ENCODE assay signal across 25 mouse cellular contexts in the genomic region with DNA sequence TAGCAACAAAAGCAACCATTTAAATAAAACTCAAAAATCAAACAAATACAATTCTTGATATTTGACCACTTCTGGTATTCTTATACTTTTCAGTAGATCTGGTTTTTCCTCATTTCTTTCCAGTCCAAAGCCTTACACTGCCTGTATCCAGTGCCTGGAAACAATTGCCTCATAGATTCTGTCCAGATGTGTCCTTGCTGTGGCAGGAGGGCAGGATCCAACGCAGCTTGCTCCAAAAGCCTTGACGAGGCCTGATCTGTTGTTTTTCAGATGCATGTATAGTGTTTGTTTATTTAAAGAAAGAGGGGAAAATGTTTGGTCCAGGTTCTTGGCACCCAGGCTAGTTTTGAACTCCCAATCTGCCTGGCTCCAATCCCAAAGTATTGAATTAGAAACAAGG. TPM values are rescaled to one million over a fixed set of nuclear protein-coding genes. Genes with fewer than 3 reads are reported as not detected.
"Had no signal": no experiment of that assay in that cellular context is flagged by ENCODE, and none has a peak within 500 bp of the region (broad histone marks: within the 10 kb centered on the region; RNA-seq: fewer than 3 reads in every experiment).

No protein-coding gene starts in this region.

- H3K27me3 ChIP-seq: kidney, embryonic 15.5 days; limb, embryonic 12.5 days; limb, embryonic 15.5 days; midbrain, embryonic 12.5 days; midbrain, embryonic 15.5 days; neural tube, embryonic 12.5 days; neural tube, embryonic 15.5 days had no signal

- H3K36me3 ChIP-seq: kidney, embryonic 15.5 days; limb, embryonic 12.5 days; limb, embryonic 15.5 days had no signal

- H3K9ac ChIP-seq: kidney, embryonic 15.5 days; limb, embryonic 12.5 days; limb, embryonic 15.5 days; liver, embryonic 14.5 days; liver, postnatal 0 days; lung, embryonic 14.5 days; midbrain, embryonic 12.5 days; midbrain, embryonic 15.5 days; neural tube, embryonic 12.5 days; neural tube, embryonic 15.5 days had no signal

- H3K27ac ChIP-seq: kidney, embryonic 15.5 days; limb, embryonic 12.5 days; limb, embryonic 15.5 days; liver, embryonic 14.5 days; midbrain, embryonic 12.5 days; midbrain, embryonic 15.5 days; neural tube, embryonic 12.5 days; neural tube, embryonic 15.5 days; stomach, postnatal 0 days had no signal

- H3K4me2 ChIP-seq: kidney, embryonic 15.5 days; limb, embryonic 12.5 days; limb, embryonic 15.5 days; liver, embryonic 11.5 days; lung, embryonic 14.5 days; midbrain, embryonic 12.5 days; midbrain, embryonic 15.5 days; neural tube, embryonic 12.5 days; neural tube, embryonic 15.5 days had no signal

- H3K9me3 ChIP-seq: kidney, embryonic 15.5 days; limb, embryonic 12.5 days; limb, embryonic 15.5 days; midbrain, embryonic 12.5 days; midbrain, embryonic 15.5 days; neural tube, embryonic 12.5 days; neural tube, embryonic 15.5 days had no signal

- ATAC-seq: intestine, embryonic 16.5 days; liver, postnatal 0 days; midbrain, embryonic 15.5 days had no signal

- H3K4me3 ChIP-seq: kidney, embryonic 15.5 days; limb, embryonic 12.5 days; limb, embryonic 15.5 days; midbrain, embryonic 12.5 days; midbrain, embryonic 15.5 days; neural tube, embryonic 12.5 days; neural tube, embryonic 15.5 days had no signal

- DNase-seq: kidney, adult 2 months; kidney, postnatal 10 days; kidney, postnatal 36 days; layer of hippocampus, adult 9-11 months; left cerebral cortex, postnatal 4 days; liver, postnatal 0 days; lung, embryonic 14.5 days; lung, postnatal 10 days; right cerebral cortex, adult 18-20 months; right cerebral cortex, postnatal 14 days; right cerebral cortex, postnatal 4 days; thymus, adult 2 months; thymus, postnatal 25 days had no signal

- H3K4me1 ChIP-seq: kidney, embryonic 15.5 days; limb, embryonic 12.5 days; limb, embryonic 15.5 days had no signal

RNA-seq across cellular contexts. Expression of a gene that starts 34.7 kb away (rescaled TPM):
- total RNA-seq: megakaryocyte progenitor cell, adult 5-6 weeks had no signal
